Mouse (Mus musculus) frontal cortex, postnatal 25 days (tissue): ENCODE data around the gene Col9a3.

Source experiments
- DNase-seq, 2 experiments: peaks; one replicate each; pipeline ENCODE4 v3.0.0; 2022; ENCODE audit warnings: low spot score in 2 of 2

The Col9a3 gene

GRCm38 (mm10) chr2:180597490-180597889, at the start of gene Col9a3:
TSS of gene Col9a3 (plus strand) at chr2:180597790.
- no peak for DNase-seq

- DNase-seq = no peak
Measured at GRCm38 (mm10) chr2:180552340-180552739, 45.2 kb upstream of the Col9a3 start.

- DNase-seq = no peak
Measured at GRCm38 (mm10) chr2:180555219-180555618, 42.4 kb upstream of the Col9a3 start.

GRCm38 (mm10) chr2:180556470-180556869, 41.1 kb upstream of the Col9a3 start:
- DNase-seq = no peak

GRCm38 (mm10) chr2:180560245-180560644, 37.3 kb upstream of the Col9a3 start:
- no peak for DNase-seq

- no peak for DNase-seq
Measured at GRCm38 (mm10) chr2:180562146-180562545, 35.4 kb upstream of the Col9a3 start.

- DNase-seq = no peak
Measured at GRCm38 (mm10) chr2:180563296-180563695, 34.3 kb upstream of the Col9a3 start.

GRCm38 (mm10) chr2:180563841-180564240, 33.7 kb upstream of the Col9a3 start:
- no peak for DNase-seq

GRCm38 (mm10) chr2:180566240-180566913, 31.2 kb upstream of the Col9a3 start:
- DNase-seq = no peak

- no peak for DNase-seq
Measured at GRCm38 (mm10) chr2:180569028-180569643, 28.5 kb upstream of the Col9a3 start.

- no peak for DNase-seq
Measured at GRCm38 (mm10) chr2:180576482-180576881, 21.1 kb upstream of the Col9a3 start.

GRCm38 (mm10) chr2:180578686-180579085, 18.9 kb upstream of the Col9a3 start:
- DNase-seq = peak; percentile 67 to 70

GRCm38 (mm10) chr2:180581002-180581401, 16.6 kb upstream of the Col9a3 start, which contains the start of gene Mrgbp:
TSS of gene Mrgbp (plus strand) at chr2:180581304.
- DNase-seq = no peak

- DNase-seq = peak; percentile 98
Measured at GRCm38 (mm10) chr2:180582481-180583153, 15.0 kb upstream of the Col9a3 start.

GRCm38 (mm10) chr2:180583154-180583507, 14.5 kb upstream of the Col9a3 start:
- no peak for DNase-seq

GRCm38 (mm10) chr2:180588736-180589122, 8.9 kb upstream of the Col9a3 start:
- DNase-seq = no peak

- peak; percentile 63 to 67 for DNase-seq
Measured at GRCm38 (mm10) chr2:180589123-180589831, 8.3 kb upstream of the Col9a3 start, which contains the start of gene Ogfr. TSS of gene Ogfr (plus strand) at chr2:180589245.

- DNase-seq = no peak
Measured at GRCm38 (mm10) chr2:180598157-180598705, 641 bp downstream of the Col9a3 start.

- no peak for DNase-seq
Measured at GRCm38 (mm10) chr2:180600569-180601021, 3.0 kb downstream of the Col9a3 start.

GRCm38 (mm10) chr2:180604781-180605180, 7.2 kb downstream of the Col9a3 start:
- no peak for DNase-seq

- no peak for DNase-seq
Measured at GRCm38 (mm10) chr2:180610283-180610682, 12.7 kb downstream of the Col9a3 start.

GRCm38 (mm10) chr2:180611882-180612281, 14.3 kb downstream of the Col9a3 start:
- DNase-seq = no peak
